Mouse (Mus musculus): ENCODE data around the gene Cpt1a.

Cpt1a gene

GRCm38 (mm10) chr19:3325771-3326478, 3.8 kb downstream of the Cpt1a start:
- no peak for DNase-seq

GRCm38 (mm10) chr19:3326479-3327047, 4.4 kb downstream of the Cpt1a start:
- no peak for DNase-seq

DNA sequence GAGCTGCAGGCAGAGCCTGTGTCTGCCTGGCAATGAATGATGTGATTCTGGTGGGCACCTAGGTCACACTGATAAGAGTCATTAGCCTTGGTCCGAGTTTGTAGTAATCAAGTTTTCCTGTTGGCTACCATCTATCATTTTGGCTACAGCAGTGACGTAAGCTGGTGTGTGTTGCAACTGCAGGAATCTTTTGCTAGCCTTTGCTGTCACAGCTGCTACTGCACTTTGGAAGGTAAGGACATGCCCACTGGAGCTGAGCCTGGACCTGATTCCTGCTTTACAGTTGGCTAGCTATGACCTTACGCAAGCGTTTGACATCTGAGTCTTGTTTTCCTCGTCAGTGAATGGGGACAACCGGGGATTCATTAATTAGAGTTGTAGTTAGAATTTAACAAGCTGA, 11.1 kb downstream of the Cpt1a start:
- no peak for DNase-seq

DNA sequence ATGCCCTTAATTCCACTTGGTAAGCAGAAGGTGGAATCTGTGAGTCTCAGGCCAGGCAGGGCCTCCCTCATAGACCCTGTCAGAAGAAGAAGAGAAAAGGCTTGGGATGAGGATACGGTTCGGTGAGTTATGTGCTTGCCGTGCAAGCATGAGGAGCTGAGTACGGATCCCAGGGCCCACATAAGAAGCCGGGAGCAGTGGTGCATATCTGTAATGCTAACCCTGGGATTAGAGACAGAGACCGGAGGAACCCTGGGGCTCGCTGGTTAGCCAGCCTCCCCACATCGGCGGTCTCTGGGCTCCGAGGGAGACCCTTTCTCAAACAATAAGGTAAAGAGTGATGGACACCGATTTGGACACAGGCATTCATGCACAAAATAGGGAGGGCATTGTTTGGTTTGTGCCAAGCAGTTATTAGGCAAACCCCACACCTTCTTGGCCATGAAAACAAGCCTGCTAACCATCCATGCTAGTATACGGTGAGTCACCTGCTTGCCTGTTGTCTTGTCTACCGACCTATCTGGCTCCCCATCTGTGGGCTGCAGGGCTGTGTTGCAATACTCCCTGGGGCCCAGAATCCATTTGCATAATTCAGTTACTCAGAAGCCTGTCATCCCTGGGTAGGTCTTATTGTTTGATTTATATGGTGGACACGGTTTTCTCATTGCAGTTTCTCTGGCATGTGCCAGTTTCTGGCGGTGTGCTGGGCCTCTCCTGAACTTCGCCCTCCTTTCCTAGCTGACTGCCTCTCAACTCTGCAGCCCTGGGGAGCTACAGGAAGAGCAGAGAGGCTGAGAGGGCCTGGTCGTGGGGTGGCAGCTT, 11.8 kb downstream of the Cpt1a start:
- DNase-seq: peak; percentile 76 to 79

GRCm38 (mm10) chr19:3334550-3334949, 12.4 kb downstream of the Cpt1a start:
- no peak for DNase-seq

DNA sequence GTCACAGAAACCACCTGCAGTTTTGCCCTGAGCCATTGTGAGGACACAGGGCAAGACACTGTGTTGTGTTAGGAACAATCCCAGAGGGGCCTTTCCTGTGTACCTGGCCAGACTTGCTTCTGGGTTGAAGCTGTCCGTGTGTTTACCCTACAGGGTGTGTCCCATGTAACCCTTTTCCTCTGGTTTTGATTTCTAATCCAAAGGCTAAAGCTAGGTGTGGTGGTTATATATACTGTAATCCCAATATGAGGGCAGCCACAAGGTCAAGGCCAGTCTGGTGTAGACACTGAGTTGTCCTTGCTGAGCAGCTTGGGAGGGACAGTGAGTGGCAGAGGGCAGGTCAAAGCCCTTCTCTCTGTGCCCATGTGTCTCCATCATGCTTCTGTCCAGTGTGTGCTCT, 13.8 kb downstream of the Cpt1a start:
- no peak for DNase-seq

- no peak for DNase-seq
Measured at GRCm38 (mm10) chr19:3336485-3337255, 14.5 kb downstream of the Cpt1a start.

DNA sequence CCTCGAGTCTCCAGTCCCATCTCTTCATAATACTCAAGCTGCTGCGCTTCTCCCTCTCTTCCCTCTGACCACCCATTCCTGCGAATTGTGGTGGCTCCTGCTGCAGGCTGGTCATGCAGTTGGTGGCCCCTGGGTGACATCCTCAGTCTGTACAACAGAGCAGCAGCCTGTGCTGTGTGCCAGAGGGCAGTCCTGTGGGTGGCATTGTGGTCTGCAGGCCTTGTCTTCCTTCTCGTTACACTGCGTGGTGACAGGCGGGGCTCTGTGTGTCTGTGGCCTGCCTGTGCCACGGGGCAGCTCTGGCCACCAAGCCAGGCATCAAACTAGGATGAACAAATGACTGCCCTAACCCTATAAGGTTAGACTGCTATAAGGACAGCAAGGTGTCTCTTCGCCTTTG, 17.1 kb downstream of the Cpt1a start:
- DNase-seq: no peak

GRCm38 (mm10) chr19:3341021-3341420, 18.9 kb downstream of the Cpt1a start:
- DNase-seq: no peak

DNA sequence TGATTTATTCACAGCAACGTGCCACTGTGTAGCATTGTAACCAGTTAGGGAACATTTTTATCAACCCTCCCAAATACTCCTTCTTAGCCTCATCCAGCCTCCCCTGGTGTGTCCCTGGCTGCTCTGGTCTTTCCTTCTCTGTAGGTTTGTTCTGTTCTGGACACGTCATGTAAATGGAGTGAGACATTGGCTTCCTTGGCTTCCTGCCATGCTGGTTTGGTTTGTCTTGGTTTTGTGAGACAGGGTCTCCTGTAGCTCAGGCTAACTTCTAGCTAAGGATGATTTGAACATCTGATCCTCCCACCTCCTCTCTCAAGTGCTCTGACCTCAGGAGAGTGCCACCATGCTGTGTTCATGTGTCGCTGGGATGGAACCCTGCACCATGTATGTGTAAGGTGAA, 21.8 kb downstream of the Cpt1a start:
- no peak for DNase-seq

GRCm38 (mm10) chr19:3344636-3345544, 22.8 kb downstream of the Cpt1a start:
- no peak for DNase-seq

GRCm38 (mm10) chr19:3347784-3348183, 25.6 kb downstream of the Cpt1a start:
- DNase-seq: peak; percentile 59 to 62

DNA sequence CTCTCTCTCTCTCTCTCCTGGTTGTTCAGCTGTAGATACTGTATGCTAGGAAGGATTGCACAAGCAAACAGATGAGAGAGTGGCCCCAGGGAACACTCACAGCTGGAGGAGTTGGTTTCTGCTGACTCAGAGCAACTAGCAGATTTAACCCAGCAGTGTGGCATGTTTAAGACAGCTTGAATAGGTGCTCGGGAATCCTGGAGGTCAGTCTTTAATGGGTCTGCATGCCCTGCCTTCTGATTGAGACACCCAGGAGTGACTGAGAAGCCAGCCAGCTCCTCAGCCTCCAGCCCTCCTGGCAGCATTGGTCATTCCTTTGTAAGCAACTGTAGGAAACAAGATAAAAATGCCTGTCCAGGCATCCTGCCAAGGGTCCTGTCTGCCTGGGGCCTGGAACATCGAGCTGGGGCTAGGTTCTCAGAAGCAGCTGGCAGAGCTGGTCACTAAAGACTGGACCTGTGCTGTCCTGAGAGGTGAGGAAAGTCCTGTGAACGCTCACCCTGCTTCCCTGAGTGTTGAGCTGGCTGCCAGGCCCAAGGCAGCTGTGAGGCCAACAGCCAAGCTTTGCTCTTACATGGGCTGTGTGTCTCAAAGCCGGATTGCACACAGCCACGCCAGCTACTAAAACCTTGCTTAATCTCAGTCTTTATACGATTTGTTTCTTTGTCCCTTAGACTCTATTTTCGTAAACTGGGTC, 31.4 kb downstream of the Cpt1a start:
- DNase-seq: no peak

- DNase-seq: peak; percentile 56 to 65
Measured at GRCm38 (mm10) chr19:3355096-3355495, 33.0 kb downstream of the Cpt1a start.

DNA sequence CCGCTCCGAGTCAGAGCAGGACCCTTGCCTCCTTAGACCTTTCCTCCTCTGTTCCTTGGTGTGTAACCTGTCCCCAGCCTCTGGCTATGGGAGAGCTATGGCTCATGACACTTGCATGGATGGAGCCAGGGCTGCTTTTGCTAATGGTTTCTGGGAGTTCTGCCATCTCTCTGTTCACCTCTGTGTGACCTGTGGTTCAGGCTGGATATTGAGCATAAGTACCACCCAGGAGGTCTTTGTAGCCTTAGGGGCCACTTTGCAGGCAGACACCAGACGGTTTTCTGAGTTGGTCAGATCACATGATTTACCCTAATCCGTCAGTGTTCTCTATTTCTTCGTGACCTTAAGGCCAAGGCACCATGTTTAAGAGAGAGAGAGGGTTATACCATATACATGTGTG, 34.4 kb downstream of the Cpt1a start:
- no peak for DNase-seq

GRCm38 (mm10) chr19:3357620-3358019, 35.5 kb downstream of the Cpt1a start:
- DNase-seq: peak in 1 of 2 experiments; percentile 9

GRCm38 (mm10) chr19:3359841-3360588, 37.9 kb downstream of the Cpt1a start:
- DNase-seq: no peak

DNA sequence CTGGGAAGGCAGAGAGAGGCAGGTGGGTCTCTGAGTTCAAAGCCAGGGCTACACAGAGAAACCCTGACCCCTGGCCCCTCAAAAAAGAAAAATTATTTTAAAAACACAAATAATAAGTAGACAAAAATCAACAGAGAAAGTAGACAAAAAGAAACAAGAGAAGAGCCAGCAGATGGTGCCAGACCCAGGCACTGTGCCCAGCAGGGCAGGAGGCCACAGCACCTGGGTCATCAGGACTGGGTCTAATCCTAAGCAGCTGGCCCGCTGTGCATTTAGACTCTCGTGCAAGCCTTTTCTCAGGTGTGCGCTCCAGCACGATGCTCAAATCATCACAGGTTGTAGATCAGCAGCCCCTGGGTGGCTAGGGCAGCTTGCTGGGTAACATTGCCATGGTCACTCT, 41.4 kb downstream of the Cpt1a start:
- no peak for DNase-seq

DNA sequence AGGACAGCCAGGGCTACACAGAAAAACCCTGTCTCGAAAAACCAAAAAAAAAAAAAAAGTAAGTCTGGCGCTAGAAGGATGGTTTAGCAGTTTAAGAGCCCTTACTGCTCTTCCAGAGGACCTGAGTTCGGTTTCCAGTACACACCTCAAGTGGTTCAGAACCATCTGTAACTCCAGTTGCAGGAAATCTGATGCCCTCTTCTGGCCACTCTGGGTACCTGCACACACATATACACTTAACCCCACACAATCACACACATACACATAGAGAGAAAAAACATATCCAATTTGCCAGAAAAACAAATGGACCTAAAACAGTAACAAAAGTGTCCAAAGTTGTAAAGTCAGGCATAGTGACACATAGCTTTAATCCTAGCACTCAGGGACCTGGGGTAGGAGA, 43.0 kb downstream of the Cpt1a start:
- DNase-seq: peak in 1 of 2 experiments; percentile 11

DNA sequence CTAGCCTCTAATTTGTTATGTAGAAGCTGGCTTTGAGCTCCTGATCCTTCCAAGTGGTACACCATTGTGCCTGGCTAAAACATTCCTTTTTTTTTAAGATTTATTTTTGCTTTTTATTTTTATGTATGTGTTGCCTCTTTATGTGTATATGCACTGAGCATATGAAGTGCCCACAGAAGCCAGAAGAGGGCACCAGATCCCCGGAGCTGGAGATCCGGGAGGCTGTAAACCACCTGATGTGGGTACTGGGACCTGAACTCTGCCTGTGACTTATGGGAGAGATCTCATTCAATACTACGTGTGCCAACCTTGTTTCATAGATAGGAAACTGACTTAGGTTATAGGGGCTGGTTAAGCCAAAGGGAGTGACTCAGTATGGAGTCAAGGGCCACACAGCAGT, 46.1 kb downstream of the Cpt1a start:
- no peak for DNase-seq

GRCm38 (mm10) chr19:3373380-3373779, 51.2 kb downstream of the Cpt1a start:
- DNase-seq: no peak
